Mouse (Mus musculus) gastrocnemius, adult 2 months (tissue): ENCODE measurements around the gene Bcan. TPM values are rescaled to one million over a fixed set of nuclear protein-coding genes. Genes with fewer than 3 reads are reported as not detected.
A peak's percentile ranks its signal among the peaks of the same experiment; 100 is the strongest.

ENCODE experiments used
- DNase-seq: peaks from one replicate; pipeline ENCODE4 v3.0.0; 2022
- H3K27ac ChIP-seq: fragments of 200-600 bp; 2 replicates; pipeline ENCODE4 v1.8.1; 2022; ENCODE audit warnings: mild to moderate bottlenecking
- H3K4me3 ChIP-seq: fragments of 200-600 bp; 2 replicates; pipeline ENCODE4 v1.8.1; 2022; ENCODE audit warnings: mild to moderate bottlenecking, moderate library complexity
- CTCF ChIP-seq: fragments of 200-600 bp; IDR thresholded peaks from 2 replicates; pipeline ENCODE4 v1.8.1; 2022; ENCODE audit warnings: antibody characterized with exemption, mild to moderate bottlenecking, moderate library complexity
- intact Hi-C: fragments of 180-260 bp; cut with DNase I; formaldehyde crosslinking; loops from one replicate; pipeline ENCODE4 v1.15.1; 2025
- total RNA-seq, 2 experiments: library from RNA; stranded (reverse); gene quantifications; 2 replicates each; pipeline ENCODE4 v1.2.3; 2021

Gene Bcan
- total RNA-seq, 2 experiments from 2014 or later, result not detected

- no peak for TF ChIP-seq CTCF
- DNase-seq, result no peak
- intact Hi-C loops, result no loop called here
- Histone ChIP-seq H3K27ac (no peak overlapping the region), H3K4me3 (no peak overlapping the region)
Observed at GRCm38 (mm10) chr3:87958476-87958875, 41.6 kb downstream of the Bcan start.

GRCm38 (mm10) chr3:87958056-87958455 is 42.0 kb downstream of the Bcan start:
- Histone ChIP-seq H3K4me3 (no peak overlapping the region), H3K27ac (no peak overlapping the region)
- no peak for TF ChIP-seq CTCF
- no peak for DNase-seq
- intact Hi-C loops, result no loop called here

- no peak for DNase-seq
- intact Hi-C loops, result no loop called here
- no peak for TF ChIP-seq CTCF
- Histone ChIP-seq H3K27ac (no peak overlapping the region), H3K4me3 (no peak overlapping the region)
Observed at GRCm38 (mm10) chr3:87952440-87952839, 47.6 kb downstream of the Bcan start.

- intact Hi-C loops, result no loop called here
- DNase-seq, result no peak
- Histone ChIP-seq H3K4me3 (no peak overlapping the region), H3K27ac (no peak overlapping the region)
- TF ChIP-seq CTCF, result no peak
Observed at GRCm38 (mm10) chr3:87951946-87952345, 48.1 kb downstream of the Bcan start.

GRCm38 (mm10) chr3:87949955-87950515 is 50.0 kb downstream of the Bcan start:
- TF ChIP-seq CTCF, result no peak
- intact Hi-C loops, result no loop called here
- no peak overlapping the region for H3K27ac ChIP-seq
- DNase-seq, result no peak
- no peak overlapping the region for H3K4me3 ChIP-seq

- Histone ChIP-seq H3K4me3 (no peak overlapping the region), H3K27ac (no peak overlapping the region)
- no peak for TF ChIP-seq CTCF
- intact Hi-C loops, result no loop called here
- DNase-seq, result no peak
Observed at GRCm38 (mm10) chr3:87949266-87949954, 50.6 kb downstream of the Bcan start.

- intact Hi-C loops, result no loop called here
- DNase-seq, result no peak
- peak within 1 kb of the TSS; percentile 47 for H3K4me3 ChIP-seq
- TF ChIP-seq CTCF, result no peak
- no peak within 1 kb of the TSS for H3K27ac ChIP-seq
Observed at GRCm38 (mm10) chr3:87948378-87949265, 51.4 kb downstream of the Bcan start, which contains the start of gene Crabp2. Gene Crabp2 (plus strand): TSS chr3:87948666.

GRCm38 (mm10) chr3:87947811-87948199 is 52.2 kb downstream of the Bcan start:
- no peak for DNase-seq
- TF ChIP-seq CTCF, result no peak
- Histone ChIP-seq H3K27ac (no peak overlapping the region), H3K4me3 (peak overlapping the region; percentile 47)
- intact Hi-C loops, result no loop called here

- no peak for TF ChIP-seq CTCF
- no peak overlapping the region for H3K27ac ChIP-seq
- intact Hi-C loops, result no loop called here
- H3K4me3 ChIP-seq, result peak overlapping the region; percentile 47
- DNase-seq, result no peak
Observed at GRCm38 (mm10) chr3:87947056-87947810, 52.8 kb downstream of the Bcan start.

- no peak for TF ChIP-seq CTCF
- intact Hi-C loops, result no loop called here
- no peak for DNase-seq
- H3K4me3 ChIP-seq, result no peak overlapping the region
- no peak overlapping the region for H3K27ac ChIP-seq
Observed at GRCm38 (mm10) chr3:87946541-87946860, 53.5 kb downstream of the Bcan start.

GRCm38 (mm10) chr3:87945781-87946540 is 54.1 kb downstream of the Bcan start:
- H3K27ac ChIP-seq, result 0 out of 2 replicates have a peak overlapping the region, but pooled peaks have one; percentile 8
- no peak for DNase-seq
- no peak overlapping the region for H3K4me3 ChIP-seq
- intact Hi-C loops, result no loop called here
- no peak for TF ChIP-seq CTCF
